Mouse (Mus musculus) lung, postnatal 0 days (tissue): ENCODE results near the gene Socs1.

Source experiments
- CTCF ChIP-seq: IDR thresholded peaks from 2 replicates; pipeline ENCODE4 v1.5.1; 2016; ENCODE audit warnings: antibody characterized with exemption, mild to moderate bottlenecking
- EP300 ChIP-seq: IDR thresholded peaks from 2 replicates; pipeline ENCODE4 v1.6.1; 2016; ENCODE audit warnings: antibody characterized with exemption, mild to moderate bottlenecking, control low read depth

DNA sequence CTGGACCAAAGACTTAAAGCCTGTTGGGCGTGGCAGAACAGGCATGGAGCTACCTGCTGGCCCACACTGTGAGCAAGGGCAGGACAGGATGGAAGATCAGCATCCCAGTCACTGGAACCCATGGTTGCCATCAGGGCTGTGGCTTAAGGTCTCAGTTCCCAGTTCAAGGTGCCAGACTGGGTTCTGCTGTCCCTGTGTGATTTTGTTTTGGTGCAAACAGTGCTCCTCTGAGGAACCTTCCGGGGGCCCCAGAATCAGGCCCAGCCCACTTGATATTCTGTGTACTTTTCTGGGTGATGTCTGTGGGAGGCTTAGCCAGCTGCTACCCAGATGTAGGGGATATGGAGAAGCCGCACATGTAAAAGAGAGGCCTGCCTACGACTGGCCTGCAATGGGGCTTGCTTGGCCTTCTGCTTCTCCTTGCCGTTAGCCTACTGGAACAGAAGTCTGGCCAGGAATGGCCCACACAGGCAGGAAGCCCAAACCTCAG, 4.7 kb downstream of the Socs1 start:
- TF ChIP-seq CTCF, result no peak
- TF ChIP-seq EP300, result no peak
